ENCODE assay signal across 24 mouse cellular contexts in the genomic region with DNA sequence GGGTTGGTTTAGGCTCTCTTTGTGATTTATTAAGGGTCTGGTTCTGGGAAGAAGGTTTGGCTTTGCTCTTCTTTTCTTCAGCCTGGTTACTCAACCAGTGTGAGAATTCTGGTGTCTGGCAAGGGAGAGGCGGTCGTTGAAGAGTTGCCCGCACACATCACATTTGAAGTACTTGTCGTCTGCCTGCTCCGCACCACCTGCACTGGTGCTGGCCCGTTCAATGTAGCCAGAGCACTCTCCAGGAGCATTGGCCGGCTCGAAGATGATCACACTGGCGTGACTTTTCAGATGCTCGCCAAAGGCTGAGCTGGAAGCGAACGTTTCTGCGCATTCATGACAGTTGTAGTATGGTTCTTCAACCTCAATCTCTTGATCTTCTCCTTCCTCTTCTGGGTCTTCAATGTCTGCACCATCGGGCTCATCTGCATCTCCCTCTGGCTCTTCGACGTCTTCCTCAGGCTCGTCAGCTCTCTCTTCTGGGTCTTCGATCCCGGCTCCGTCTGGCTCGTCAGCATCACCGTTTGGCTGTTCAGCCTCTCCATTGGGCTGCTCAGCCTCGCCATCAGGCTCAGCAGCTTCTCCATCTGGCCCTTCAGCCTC. TPM values are rescaled to one million over a fixed set of nuclear protein-coding genes. Genes with fewer than 3 reads are reported as not detected.
"Had no signal": no experiment of that assay in that cellular context is flagged by ENCODE, and none has a peak within 500 bp of the region (broad histone marks: within the 10 kb centered on the region; RNA-seq: fewer than 3 reads in every experiment).

No protein-coding gene starts in this region.

- H3K4me3 ChIP-seq: limb, embryonic 12.5 days; limb, embryonic 15.5 days; liver, embryonic 12.5 days; liver, embryonic 15.5 days; midbrain, embryonic 13.5 days; myocyte; neural tube, embryonic 13.5 days had no signal

- H3K4me2 ChIP-seq: limb, embryonic 12.5 days; limb, embryonic 15.5 days; liver, embryonic 12.5 days; liver, embryonic 15.5 days; midbrain, embryonic 13.5 days; neural tube, embryonic 13.5 days had no signal

- ATAC-seq: intestine, postnatal 0 days; liver, embryonic 12.5 days; midbrain, embryonic 13.5 days; midbrain, embryonic 16.5 days had no signal

- H3K27me3 ChIP-seq: limb, embryonic 12.5 days; limb, embryonic 15.5 days; liver, embryonic 12.5 days; liver, embryonic 15.5 days; midbrain, embryonic 13.5 days; neural tube, embryonic 13.5 days had no signal

- H3K4me1 ChIP-seq: limb, embryonic 12.5 days; limb, embryonic 15.5 days; liver, embryonic 12.5 days; liver, embryonic 15.5 days; midbrain, embryonic 13.5 days; neural tube, embryonic 13.5 days had no signal

- DNase-seq: kidney, adult 2 months; kidney, postnatal 25 days; left cerebral cortex, postnatal 4 days; lung, adult 2 months; lung, postnatal 14 days; lung, postnatal 4 days; right cerebral cortex, postnatal 25 days; thymus, adult 18-20 months; thymus, postnatal 36 days had no signal

- H3K9ac ChIP-seq: limb, embryonic 12.5 days; limb, embryonic 15.5 days; liver, embryonic 12.5 days; liver, embryonic 15.5 days; midbrain, embryonic 13.5 days; neural tube, embryonic 13.5 days had no signal

- H3K9me3 ChIP-seq: limb, embryonic 15.5 days; midbrain, embryonic 13.5 days; neural tube, embryonic 13.5 days had no signal

- H3K27ac ChIP-seq: kidney, postnatal 0 days; limb, embryonic 12.5 days; limb, embryonic 15.5 days; liver, embryonic 12.5 days; liver, embryonic 15.5 days; midbrain, embryonic 13.5 days; neural tube, embryonic 13.5 days had no signal

RNA-seq across cellular contexts. Expression of a gene that starts 11.3 kb away (rescaled TPM):
- total RNA-seq: megakaryocyte progenitor cell, adult 5-6 weeks; megakaryocyte-erythroid progenitor cell, adult 5-6 weeks; monocyte, adult 5-6 weeks; neutrophil, adult 5-6 weeks had no signal

RNA-seq across cellular contexts. Expression of a gene that starts 22.7 kb away (rescaled TPM):
- total RNA-seq: megakaryocyte progenitor cell, adult 5-6 weeks; megakaryocyte-erythroid progenitor cell, adult 5-6 weeks; monocyte, adult 5-6 weeks; neutrophil, adult 5-6 weeks had no signal

RNA-seq across cellular contexts. Expression of a gene that starts 22.9 kb away (rescaled TPM):
- total RNA-seq: megakaryocyte progenitor cell, adult 5-6 weeks; megakaryocyte-erythroid progenitor cell, adult 5-6 weeks; monocyte, adult 5-6 weeks; neutrophil, adult 5-6 weeks had no signal
- polyA plus RNA-seq: spleen, adult 2 months had no signal
